Mouse (Mus musculus) kidney, adult 2 months (tissue): Measurements from ENCODE around the gene Trim62.

Source experiments
- CTCF ChIP-seq: fragments of 200-500 bp; conservative IDR thresholded peaks from 2 replicates; pipeline ENCODE4 v1.5.1; 2011; ENCODE audit warnings: low read depth, mild to moderate bottlenecking, control low read depth, low read length, moderate library complexity, mixed read lengths; ENCODE audit not compliant: insufficient read depth, insufficient read length
- POLR2A ChIP-seq: fragments of 200-500 bp; IDR thresholded peaks from one replicate; pipeline ENCODE4 v1.6.1; 2011; ENCODE audit warnings: low read depth, low read length, control low read depth

GRCm38 (mm10) chr4:128905251-128905650 lies 21.9 kb downstream of the Trim62 start:
- TF ChIP-seq CTCF (no peak), POLR2A (no peak)
